Mouse (Mus musculus): ENCODE measurements at regions not wholly inside any gene's neighbourhood (a gene's known extent, or its start where the extent isn't known, plus 50 kb on each side); places are given as distances from the start of the nearest gene placed in this dataset.

DNA sequence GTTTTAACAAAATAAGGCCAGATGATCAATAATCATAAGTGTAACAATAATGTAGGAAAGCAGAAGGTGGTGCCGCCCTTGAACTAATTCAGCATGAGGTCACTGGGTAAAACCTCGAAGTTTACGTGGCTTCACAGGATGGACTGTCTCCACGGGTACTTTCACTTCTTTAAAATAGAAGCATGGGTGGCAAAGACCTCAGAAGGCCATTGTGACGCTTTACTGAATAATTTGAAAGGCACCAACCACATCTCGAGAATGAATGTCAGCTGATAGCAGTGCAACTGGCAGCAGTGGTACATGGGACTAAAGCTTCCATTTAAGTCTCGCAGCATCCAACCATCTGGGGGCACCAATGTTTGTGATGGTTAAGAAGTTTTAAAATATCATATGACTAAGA lies 530.6 kb downstream of the Lmo4 start:
- Histone ChIP-seq H3K27me3 (ENCODE audit: control insufficient read depth, insufficient read depth, low read length) (no peaks in the 10 kb centered on the region), H3K27ac (ENCODE audit: low read depth, low read length) (no peak overlapping the region), H3K9me3 (ENCODE audit: control insufficient read depth, low read length) (no peaks in the 10 kb centered on the region), H3K4me3 (ENCODE audit: low read depth, low read length) (no peak overlapping the region), H3K4me1 (ENCODE audit: control insufficient read depth, insufficient read depth, low read length) (no peaks in the 10 kb centered on the region), H3K4me2 (ENCODE audit: low read depth, low read length) (no peak overlapping the region), H3K9ac (replicated peaks; ENCODE audit: low read depth, low read length) (no peak overlapping the region), H3K36me3 (ENCODE audit: control insufficient read depth, insufficient read depth, low read length) (no peaks in the 10 kb centered on the region)
- no peak for ATAC-seq (ENCODE audit: low read depth)
- 89% methylated on average over 7 of the region's 7 CpGs for WGBS

- no peak for ATAC-seq (ENCODE audit: low read depth)
- Histone ChIP-seq H3K9ac (replicated peaks; ENCODE audit: low read depth, low read length) (no peak overlapping the region), H3K4me3 (ENCODE audit: low read depth, low read length) (no peak overlapping the region), H3K27me3 (ENCODE audit: control insufficient read depth, insufficient read depth, low read length) (no peaks in the 10 kb centered on the region), H3K4me1 (ENCODE audit: control insufficient read depth, insufficient read depth, low read length) (no peaks in the 10 kb centered on the region), H3K4me2 (ENCODE audit: low read depth, low read length) (no peak overlapping the region), H3K27ac (ENCODE audit: low read depth, low read length) (no peak overlapping the region), H3K36me3 (ENCODE audit: control insufficient read depth, insufficient read depth, low read length) (no peaks in the 10 kb centered on the region), H3K9me3 (ENCODE audit: control insufficient read depth, low read length) (no peaks in the 10 kb centered on the region)
- WGBS: 85% methylated on average over 5 of the region's 5 CpGs
These were observed 542.9 kb downstream of the Lmo4 start for GRCm38 (mm10) chr3:143662041-143662685.

DNA sequence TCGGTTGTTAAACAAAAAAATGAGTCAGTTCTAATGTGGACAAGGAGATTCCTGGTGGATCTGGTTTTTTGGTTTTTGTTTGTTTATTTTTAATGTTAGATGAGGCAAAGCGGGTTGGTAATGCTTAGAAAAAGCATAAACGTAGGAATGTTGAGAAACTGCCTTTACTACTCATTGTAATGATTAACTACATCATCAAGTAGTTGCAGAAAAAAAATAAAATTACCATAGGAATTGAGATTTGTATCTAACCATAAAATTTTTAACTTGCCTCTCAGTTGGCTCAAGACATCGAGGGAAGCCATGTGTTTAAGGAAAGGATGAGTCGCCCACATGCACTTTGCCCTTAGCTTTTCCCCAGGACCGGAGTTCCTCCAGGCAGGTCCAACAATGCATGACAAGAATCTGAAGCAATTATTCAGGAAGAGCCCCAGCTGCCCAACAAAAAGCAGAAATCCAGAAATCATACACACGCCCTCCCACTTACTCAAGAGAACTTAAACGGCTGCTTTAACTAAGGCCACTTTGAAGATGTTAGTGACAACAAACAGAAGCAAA lies 545.5 kb downstream of the Lmo4 start:
- Histone ChIP-seq H3K27ac (ENCODE audit: low read depth, low read length) (no peak overlapping the region), H3K27me3 (ENCODE audit: control insufficient read depth, insufficient read depth, low read length) (no peaks in the 10 kb centered on the region), H3K36me3 (ENCODE audit: control insufficient read depth, insufficient read depth, low read length) (no peaks in the 10 kb centered on the region), H3K9me3 (ENCODE audit: control insufficient read depth, low read length) (no peaks in the 10 kb centered on the region), H3K4me3 (ENCODE audit: low read depth, low read length) (no peak overlapping the region), H3K9ac (replicated peaks; ENCODE audit: low read depth, low read length) (no peak overlapping the region), H3K4me1 (ENCODE audit: control insufficient read depth, insufficient read depth, low read length) (no peaks in the 10 kb centered on the region), H3K4me2 (ENCODE audit: low read depth, low read length) (no peak overlapping the region)
- ATAC-seq (ENCODE audit: low read depth): no peak
- 84% methylated on average over 8 of the region's 8 CpGs for WGBS

GRCm38 (mm10) chr3:143647237-143647636 lies 557.8 kb downstream of the Lmo4 start:
- no peaks in the 10 kb centered on the region for H3K36me3 ChIP-seq (ENCODE audit: control insufficient read depth, insufficient read depth, low read length)
- no peak overlapping the region for H3K4me3 ChIP-seq (ENCODE audit: low read depth, low read length)
- H3K4me1 ChIP-seq (ENCODE audit: control insufficient read depth, insufficient read depth, low read length): no peaks in the 10 kb centered on the region
- no peaks in the 10 kb centered on the region for H3K27me3 ChIP-seq (ENCODE audit: control insufficient read depth, insufficient read depth, low read length)
- H3K4me2 ChIP-seq (ENCODE audit: low read depth, low read length): no peak overlapping the region
- H3K9ac ChIP-seq (replicated peaks; ENCODE audit: low read depth, low read length): no peak overlapping the region
- 91% methylated on average over 2 of the region's 2 CpGs for WGBS
- H3K9me3 ChIP-seq (ENCODE audit: control insufficient read depth, low read length): no peaks in the 10 kb centered on the region
- H3K27ac ChIP-seq (ENCODE audit: low read depth, low read length): no peak overlapping the region
- ATAC-seq (ENCODE audit: low read depth): no peak

DNA sequence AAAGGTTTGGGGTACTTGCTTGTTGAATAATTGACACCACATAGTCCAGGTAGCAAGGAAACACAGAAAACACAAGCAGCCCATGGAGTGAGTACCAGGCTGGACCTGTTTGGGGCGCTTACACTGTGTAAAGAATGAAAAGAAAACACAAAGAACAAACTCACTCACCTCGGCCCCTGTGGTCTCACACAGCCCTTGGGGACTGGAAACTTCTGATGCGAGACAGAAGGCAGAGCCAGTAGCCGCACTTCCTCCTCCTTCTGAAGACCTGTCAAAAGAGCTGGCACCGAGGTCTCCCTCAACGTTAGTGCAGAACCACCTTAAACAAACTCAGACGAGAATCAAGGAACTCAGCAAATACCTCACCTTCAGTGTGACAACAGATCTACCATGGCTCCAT lies 558.2 kb downstream of the Lmo4 start:
- 74% methylated on average over 7 of the region's 7 CpGs for WGBS
- H3K9me3 ChIP-seq (ENCODE audit: control insufficient read depth, low read length): no peaks in the 10 kb centered on the region
- H3K4me3 ChIP-seq (ENCODE audit: low read depth, low read length): no peak overlapping the region
- no peak overlapping the region for H3K4me2 ChIP-seq (ENCODE audit: low read depth, low read length)
- no peaks in the 10 kb centered on the region for H3K4me1 ChIP-seq (ENCODE audit: control insufficient read depth, insufficient read depth, low read length)
- H3K27ac ChIP-seq (ENCODE audit: low read depth, low read length): no peak overlapping the region
- no peak for ATAC-seq (ENCODE audit: low read depth)
- H3K9ac ChIP-seq (replicated peaks; ENCODE audit: low read depth, low read length): no peak overlapping the region
- no peaks in the 10 kb centered on the region for H3K27me3 ChIP-seq (ENCODE audit: control insufficient read depth, insufficient read depth, low read length)
- H3K36me3 ChIP-seq (ENCODE audit: control insufficient read depth, insufficient read depth, low read length): no peaks in the 10 kb centered on the region

GRCm38 (mm10) chr3:143633036-143633435 lies 572.0 kb downstream of the Lmo4 start:
- Histone ChIP-seq H3K27ac (ENCODE audit: low read depth, low read length) (no peak overlapping the region), H3K4me3 (ENCODE audit: low read depth, low read length) (no peak overlapping the region), H3K9me3 (ENCODE audit: control insufficient read depth, low read length) (no peaks in the 10 kb centered on the region), H3K4me1 (ENCODE audit: control insufficient read depth, insufficient read depth, low read length) (no peaks in the 10 kb centered on the region), H3K4me2 (ENCODE audit: low read depth, low read length) (no peak overlapping the region), H3K36me3 (ENCODE audit: control insufficient read depth, insufficient read depth, low read length) (no peaks in the 10 kb centered on the region), H3K9ac (replicated peaks; ENCODE audit: low read depth, low read length) (no peak overlapping the region), H3K27me3 (ENCODE audit: control insufficient read depth, insufficient read depth, low read length) (no peaks in the 10 kb centered on the region)
- WGBS: 91% methylated on average over 2 of the region's 2 CpGs
- no peak for ATAC-seq (ENCODE audit: low read depth)

DNA sequence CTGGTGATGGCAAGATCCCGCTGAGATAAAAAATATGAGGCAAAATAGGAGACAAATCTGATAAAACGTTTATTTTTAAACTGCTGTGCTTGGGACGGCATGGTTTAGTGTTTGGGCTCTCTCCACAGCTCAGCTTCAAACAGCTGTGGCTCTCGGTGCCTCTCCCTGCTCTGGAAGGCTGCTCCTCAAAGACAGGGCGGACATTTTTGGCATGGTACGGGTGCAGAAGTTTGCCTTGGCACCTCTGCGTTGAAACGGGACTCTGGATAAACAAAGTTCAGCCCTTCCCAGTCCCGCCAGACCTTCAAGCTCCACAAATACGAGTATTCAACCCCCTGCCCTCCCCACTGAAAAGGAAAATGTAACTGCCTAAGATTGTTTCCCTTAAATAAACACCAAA lies 573.8 kb downstream of the Lmo4 start:
- no peaks in the 10 kb centered on the region for H3K9me3 ChIP-seq (ENCODE audit: control insufficient read depth, low read length)
- H3K9ac ChIP-seq (replicated peaks; ENCODE audit: low read depth, low read length): no peak overlapping the region

GRCm38 (mm10) chr3:143624906-143625305 lies 580.1 kb downstream of the Lmo4 start:
- no peak for ATAC-seq (ENCODE audit: low read depth)
- Histone ChIP-seq H3K9ac (replicated peaks; ENCODE audit: low read depth, low read length) (no peak overlapping the region), H3K4me2 (ENCODE audit: low read depth, low read length) (no peak overlapping the region), H3K36me3 (ENCODE audit: control insufficient read depth, insufficient read depth, low read length) (no peaks in the 10 kb centered on the region), H3K9me3 (ENCODE audit: control insufficient read depth, low read length) (no peaks in the 10 kb centered on the region), H3K27me3 (ENCODE audit: control insufficient read depth, insufficient read depth, low read length) (no peaks in the 10 kb centered on the region), H3K27ac (ENCODE audit: low read depth, low read length) (no peak overlapping the region), H3K4me1 (ENCODE audit: control insufficient read depth, insufficient read depth, low read length) (no peaks in the 10 kb centered on the region), H3K4me3 (ENCODE audit: low read depth, low read length) (no peak overlapping the region)
- WGBS: 89% methylated on average over 3 of the region's 3 CpGs

More for the DNA sequence above, 573.8 kb downstream of the Lmo4 start:
- ATAC-seq (ENCODE audit: low read depth): no peak
- Histone ChIP-seq H3K4me1 (ENCODE audit: control insufficient read depth, insufficient read depth, low read length) (no peaks in the 10 kb centered on the region), H3K4me2 (ENCODE audit: low read depth, low read length) (no peak overlapping the region), H3K27ac (ENCODE audit: low read depth, low read length) (no peak overlapping the region), H3K27me3 (ENCODE audit: control insufficient read depth, insufficient read depth, low read length) (no peaks in the 10 kb centered on the region), H3K36me3 (ENCODE audit: control insufficient read depth, insufficient read depth, low read length) (no peaks in the 10 kb centered on the region), H3K4me3 (ENCODE audit: low read depth, low read length) (no peak overlapping the region)
- 57% methylated on average over 10 of the region's 10 CpGs for WGBS

GRCm38 (mm10) chr3:143622275-143622674 lies 582.7 kb downstream of the Lmo4 start:
- Histone ChIP-seq H3K4me2 (ENCODE audit: low read depth, low read length) (no peak overlapping the region), H3K4me1 (ENCODE audit: control insufficient read depth, insufficient read depth, low read length) (no peaks in the 10 kb centered on the region), H3K4me3 (ENCODE audit: low read depth, low read length) (no peak overlapping the region), H3K27ac (ENCODE audit: low read depth, low read length) (no peak overlapping the region), H3K27me3 (ENCODE audit: control insufficient read depth, insufficient read depth, low read length) (no peaks in the 10 kb centered on the region), H3K36me3 (ENCODE audit: control insufficient read depth, insufficient read depth, low read length) (no peaks in the 10 kb centered on the region), H3K9ac (replicated peaks; ENCODE audit: low read depth, low read length) (no peak overlapping the region), H3K9me3 (ENCODE audit: control insufficient read depth, low read length) (no peaks in the 10 kb centered on the region)
- 82% methylated on average over 3 of the region's 3 CpGs for WGBS
- ATAC-seq (ENCODE audit: low read depth): no peak

Data from neural tube, embryonic 14.5 days (tissue).